Mouse (Mus musculus): Measurements from ENCODE around the gene Nxn.

The Nxn gene

GRCm38 (mm10) chr11:76267550-76267949, 131.4 kb downstream of the Nxn start:
- DNase-seq (ENCODE audit: low read depth in 1 of 2, low spot score in 2 of 2) = no peak

GRCm38 (mm10) chr11:76262611-76263351, 136.2 kb downstream of the Nxn start:
- no peak for DNase-seq (ENCODE audit: low read depth in 1 of 2, low spot score in 2 of 2)

- DNase-seq (ENCODE audit: low read depth in 1 of 2, low spot score in 2 of 2) = no peak
Measured at GRCm38 (mm10) chr11:76261224-76261623, 137.7 kb downstream of the Nxn start.

GRCm38 (mm10) chr11:76260208-76261050, 138.5 kb downstream of the Nxn start:
- DNase-seq (ENCODE audit: low read depth in 1 of 2, low spot score in 2 of 2) = no peak

GRCm38 (mm10) chr11:76258511-76258910, 140.4 kb downstream of the Nxn start:
- DNase-seq (ENCODE audit: low read depth in 1 of 2, low spot score in 2 of 2) = no peak

- no peak for DNase-seq (ENCODE audit: low read depth in 1 of 2, low spot score in 2 of 2)
Measured at GRCm38 (mm10) chr11:76257386-76257785, 141.6 kb downstream of the Nxn start.

- no peak for DNase-seq (ENCODE audit: low read depth in 1 of 2, low spot score in 2 of 2)
Measured at GRCm38 (mm10) chr11:76256129-76256528, 142.8 kb downstream of the Nxn start.

GRCm38 (mm10) chr11:76255431-76256001, 143.4 kb downstream of the Nxn start:
- no peak for DNase-seq (ENCODE audit: low read depth in 1 of 2, low spot score in 2 of 2)

- DNase-seq (ENCODE audit: low read depth in 1 of 2, low spot score in 2 of 2) = no peak
Measured at GRCm38 (mm10) chr11:76253918-76254264, 145.0 kb downstream of the Nxn start.

- DNase-seq (ENCODE audit: low read depth in 1 of 2, low spot score in 2 of 2) = peak; percentile 48 to 68
Measured at GRCm38 (mm10) chr11:76253145-76253917, 145.6 kb downstream of the Nxn start.

- DNase-seq (ENCODE audit: low read depth in 1 of 2, low spot score in 2 of 2) = no peak
Measured at GRCm38 (mm10) chr11:76252036-76252435, 146.9 kb downstream of the Nxn start.

GRCm38 (mm10) chr11:76247239-76247638, 151.7 kb downstream of the Nxn start:
- DNase-seq (ENCODE audit: low read depth in 1 of 2, low spot score in 2 of 2) = no peak

GRCm38 (mm10) chr11:76246439-76246838, 152.5 kb downstream of the Nxn start:
- no peak for DNase-seq (ENCODE audit: low read depth in 1 of 2, low spot score in 2 of 2)

GRCm38 (mm10) chr11:76243811-76244546, 155.0 kb downstream of the Nxn start:
- DNase-seq (ENCODE audit: low read depth in 1 of 2, low spot score in 2 of 2) = no peak

- peak; percentile 65 to 86 for DNase-seq (ENCODE audit: low read depth in 1 of 2, low spot score in 2 of 2)
Measured at GRCm38 (mm10) chr11:76242901-76243810, 155.8 kb downstream of the Nxn start, which contains the start of the genes Mrm3 and Glod4. Gene Mrm3, plus strand, starts transcription at chr11:76243715. Gene Glod4, minus strand, starts transcription at chr11:76243725.

- DNase-seq (ENCODE audit: low read depth in 1 of 2, low spot score in 2 of 2) = no peak
Measured at GRCm38 (mm10) chr11:76239750-76240149, 159.2 kb downstream of the Nxn start.

GRCm38 (mm10) chr11:76236136-76236535, 162.8 kb downstream of the Nxn start:
- DNase-seq (ENCODE audit: low read depth in 1 of 2, low spot score in 2 of 2) = no peak

GRCm38 (mm10) chr11:76225051-76225450, 173.9 kb downstream of the Nxn start:
- DNase-seq (ENCODE audit: low read depth in 1 of 2, low spot score in 2 of 2) = no peak

GRCm38 (mm10) chr11:76224631-76225030, 174.3 kb downstream of the Nxn start:
- no peak for DNase-seq (ENCODE audit: low read depth in 1 of 2, low spot score in 2 of 2)
